Mouse (Mus musculus) intestine, postnatal 0 days (tissue): ENCODE measurements at regions not wholly inside any gene's neighbourhood (a gene's known extent, or its start where the extent isn't known, plus 50 kb on each side); places are given as distances from the start of the nearest gene placed in this dataset.

Experiments used
- ATAC-seq: fragments of 200-750 bp; cut with Nextera tagmentation; 2 replicates; pipeline ENCODE4 v1.8.0; 2017; ENCODE audit warnings: mild to moderate bottlenecking, moderate TSS enrichment, moderate library complexity
- H3K27ac ChIP-seq: fragments of 300-500 bp; sonication (generic); 2 replicates; pipeline ENCODE4 v1.5.1; 2014; ENCODE audit warnings: mild to moderate bottlenecking, low read depth, low read length, moderate library complexity
- H3K27me3 ChIP-seq: fragments of 300-500 bp; sonication (generic); replicated peaks from 2 replicates; pipeline ENCODE4 v1.6.1; 2014; ENCODE audit warnings: low read length, mixed read lengths; ENCODE audit not compliant: control insufficient read depth, insufficient read depth
- H3K36me3 ChIP-seq: fragments of 300-500 bp; sonication (generic); 2 replicates; pipeline ENCODE4 v1.6.1; 2014; ENCODE audit warnings: mild to moderate bottlenecking, moderate library complexity; ENCODE audit not compliant: control insufficient read depth, insufficient read depth
- H3K4me1 ChIP-seq: fragments of 300-500 bp; sonication (generic); replicated peaks from 2 replicates; pipeline ENCODE4 v1.6.1; 2014; ENCODE audit warnings: antibody characterized with exemption, low read length, mixed read lengths; ENCODE audit not compliant: control insufficient read depth, insufficient read depth
- H3K4me2 ChIP-seq: fragments of 300-500 bp; sonication (generic); replicated peaks from 2 replicates; pipeline ENCODE4 v1.6.1; 2014; ENCODE audit warnings: low read depth, mild to moderate bottlenecking, moderate library complexity
- H3K4me3 ChIP-seq: fragments of 300-500 bp; sonication (generic); 2 replicates; pipeline ENCODE4 v1.5.1; 2014; ENCODE audit warnings: low read depth, low read length
- H3K9ac ChIP-seq: fragments of 300-500 bp; sonication (generic); 2 replicates; pipeline ENCODE4 v1.6.1; 2014; ENCODE audit warnings: mild to moderate bottlenecking, low read depth, low read length
- H3K9me3 ChIP-seq: fragments of 300-500 bp; sonication (generic); 2 replicates; pipeline ENCODE4 v1.6.1; 2016; ENCODE audit warnings: mixed run types; ENCODE audit not compliant: control insufficient read depth
- CTCF ChIP-seq: sonication (generic); IDR thresholded peaks from 2 replicates; pipeline ENCODE4 v1.5.1; 2016; ENCODE audit warnings: low read depth, mild to moderate bottlenecking, control low read depth, antibody characterized with exemption, moderate library complexity
- WGBS: fragments of 180-500 bp; shearing (Covaris S2); extraction: QIAGEN DNeasy Blood & Tissue Kit; methylation state at CpG from one replicate; pipeline ENCODE4 v1.1.7; 2014; 5-methylcytosine and 5-hydroxymethylcytosine counted together

DNA sequence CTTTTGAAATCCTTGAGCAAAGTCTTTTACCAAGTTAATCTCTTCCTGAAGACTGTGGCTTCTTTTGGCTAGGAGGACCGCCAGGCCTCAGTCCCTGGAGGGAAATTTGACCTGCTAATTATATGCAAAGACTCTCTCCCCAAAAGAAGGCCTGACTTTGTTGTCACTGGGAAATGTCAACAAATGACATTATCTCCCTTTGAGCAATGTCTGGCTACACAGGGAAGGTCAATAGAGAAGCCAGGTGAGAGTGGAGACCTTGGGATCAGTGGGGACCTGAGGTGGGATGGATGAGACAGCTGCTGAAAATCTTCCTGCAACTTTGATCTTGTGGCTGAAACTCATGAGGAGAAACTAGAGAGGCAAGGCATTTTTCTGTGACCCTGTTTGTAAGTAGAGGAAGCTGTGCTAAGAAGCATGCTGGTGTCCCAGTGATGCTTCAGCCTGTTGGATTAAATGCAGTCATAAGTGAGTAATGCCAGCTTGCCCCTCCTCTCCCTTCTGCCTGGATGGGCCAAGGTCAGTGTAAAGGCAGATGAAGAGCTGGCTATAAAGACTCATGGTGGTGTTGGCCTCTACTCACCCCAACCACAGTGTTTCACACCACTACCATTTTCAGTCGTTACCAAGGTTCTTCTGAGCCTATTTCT, 121.9 kb downstream of the Prox1 start:
- Histone ChIP-seq H3K9ac (no peak overlapping the region), H3K4me2 (no peak overlapping the region), H3K4me1 (no peaks in the 10 kb centered on the region), H3K9me3 (0 out of 2 replicates have a peak, but pooled peaks cover 2% of the 10 kb centered on the region), H3K27me3 (no peaks in the 10 kb centered on the region), H3K4me3 (no peak overlapping the region), H3K36me3 (no peaks in the 10 kb centered on the region), H3K27ac (no peak overlapping the region)
- 70% methylated on average over 2 of the region's 2 CpGs for WGBS
- TF ChIP-seq CTCF, result no peak
- no peak for ATAC-seq

DNA sequence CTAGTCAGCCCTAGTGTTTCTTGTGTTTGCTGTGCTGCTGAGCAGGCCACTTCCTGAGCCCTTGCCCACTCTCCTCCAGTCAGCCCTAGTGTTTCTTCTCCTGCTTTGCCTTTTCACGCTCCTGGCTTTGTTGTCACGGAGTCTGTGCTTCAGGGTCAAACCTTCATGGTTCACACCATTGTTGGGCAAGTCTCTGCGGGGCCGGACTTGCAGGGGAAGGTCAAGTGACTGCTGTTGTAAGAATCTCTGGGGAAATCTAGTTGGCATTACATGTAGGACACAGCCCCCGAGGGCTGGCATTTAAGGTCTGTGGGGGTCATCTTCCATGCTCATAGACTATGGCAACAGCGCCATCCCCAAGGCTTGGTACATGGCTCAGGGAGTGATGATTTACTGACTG, 123.3 kb downstream of the Prox1 start:
- no peak for TF ChIP-seq CTCF
- no peak overlapping the region for H3K27ac ChIP-seq
- ATAC-seq, result no peak
- no peak overlapping the region for H3K9ac ChIP-seq
- 86% methylated on average over 6 of the region's 6 CpGs for WGBS
- no peak overlapping the region for H3K4me3 ChIP-seq
- H3K27me3 ChIP-seq, result no peaks in the 10 kb centered on the region
- no peaks in the 10 kb centered on the region for H3K4me1 ChIP-seq
- 0 out of 2 replicates have a peak, but pooled peaks cover 2% of the 10 kb centered on the region for H3K9me3 ChIP-seq
- no peaks in the 10 kb centered on the region for H3K36me3 ChIP-seq
- no peak overlapping the region for H3K4me2 ChIP-seq

DNA sequence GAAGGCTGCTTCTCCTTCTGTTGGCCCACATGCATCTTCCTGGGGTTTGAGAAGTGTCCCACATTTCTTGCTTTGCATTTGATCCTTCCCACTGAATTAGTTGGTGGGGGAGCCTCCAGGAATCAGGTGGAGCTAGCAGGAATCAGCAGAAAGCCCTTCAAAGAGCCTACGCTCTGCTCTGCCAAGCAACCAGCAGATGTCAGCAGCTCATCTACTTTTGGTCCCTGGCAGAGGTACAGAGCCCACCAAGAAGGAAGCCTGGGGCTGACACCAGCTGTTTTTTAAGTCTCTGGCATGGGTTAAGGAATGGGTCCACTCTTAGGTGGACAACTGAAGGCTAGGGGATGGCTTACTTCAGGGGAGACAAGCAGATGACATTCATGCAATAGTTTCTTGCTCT, 123.6 kb upstream of the Smyd2 start:
- no peak overlapping the region for H3K27ac ChIP-seq
- no peaks in the 10 kb centered on the region for H3K36me3 ChIP-seq
- 43% methylated on average over 1 of the region's 1 CpGs for WGBS
- H3K4me3 ChIP-seq, result no peak overlapping the region
- H3K27me3 ChIP-seq, result no peaks in the 10 kb centered on the region
- ATAC-seq, result no peak
- no peak overlapping the region for H3K4me2 ChIP-seq
- H3K9me3 ChIP-seq, result 0 out of 2 replicates have a peak, but pooled peaks cover 2% of the 10 kb centered on the region
- peak; percentile 81 for TF ChIP-seq CTCF
- no peaks in the 10 kb centered on the region for H3K4me1 ChIP-seq
- H3K9ac ChIP-seq, result no peak overlapping the region

DNA sequence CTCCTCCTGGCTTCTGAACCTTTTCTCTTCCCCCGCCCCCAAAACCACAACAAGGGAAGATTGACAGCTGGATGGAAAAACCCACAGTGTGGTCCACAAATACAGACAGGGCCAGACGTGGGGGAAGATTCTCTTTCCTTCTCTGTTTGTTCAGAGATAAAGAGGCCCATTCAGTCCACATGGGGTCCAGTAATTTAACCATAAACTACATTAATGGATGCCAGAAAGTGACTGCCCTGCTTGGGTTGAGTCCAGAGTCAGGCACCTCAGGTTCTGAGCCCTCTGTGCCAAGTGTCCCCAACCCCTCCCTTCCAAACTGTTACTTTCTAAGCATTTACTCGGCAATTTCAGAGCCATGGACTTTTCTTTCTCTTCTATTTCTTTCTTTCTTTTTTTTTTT, 121.9 kb upstream of the Smyd2 start:
- ATAC-seq, result no peak
- H3K4me1 ChIP-seq, result no peaks in the 10 kb centered on the region
- H3K36me3 ChIP-seq, result no peaks in the 10 kb centered on the region
- no peak overlapping the region for H3K4me3 ChIP-seq
- no peak overlapping the region for H3K4me2 ChIP-seq
- H3K27ac ChIP-seq, result no peak overlapping the region
- no peaks in the 10 kb centered on the region for H3K9me3 ChIP-seq
- no peaks in the 10 kb centered on the region for H3K27me3 ChIP-seq
- H3K9ac ChIP-seq, result no peak overlapping the region
- WGBS, result 40% methylated on average over 3 of the region's 3 CpGs
- no peak for TF ChIP-seq CTCF

DNA sequence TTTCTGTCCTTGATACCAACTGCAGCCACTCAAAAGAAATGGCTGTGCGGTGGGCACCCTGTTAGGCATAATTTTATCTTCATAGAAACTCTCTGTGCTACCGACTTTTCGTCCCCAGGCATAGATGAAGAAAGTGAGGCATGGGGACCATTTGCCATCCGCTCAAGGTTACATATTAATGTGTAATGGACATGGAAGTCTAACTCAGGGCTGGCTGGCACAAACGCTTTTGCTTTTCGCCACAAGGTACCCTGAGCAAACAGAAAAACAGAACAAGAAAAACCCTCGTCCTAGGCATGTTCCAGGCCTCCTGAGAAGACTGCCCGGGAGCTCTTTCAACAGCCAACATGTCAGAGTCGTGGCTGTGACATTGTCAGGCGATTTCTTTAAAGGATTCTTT, 121.0 kb upstream of the Smyd2 start:
- H3K27me3 ChIP-seq, result no peaks in the 10 kb centered on the region
- no peaks in the 10 kb centered on the region for H3K36me3 ChIP-seq
- H3K9ac ChIP-seq, result no peak overlapping the region
- no peaks in the 10 kb centered on the region for H3K4me1 ChIP-seq
- H3K27ac ChIP-seq, result no peak overlapping the region
- no peaks in the 10 kb centered on the region for H3K9me3 ChIP-seq
- no peak for TF ChIP-seq CTCF
- WGBS, result 86% methylated on average over 10 of the region's 10 CpGs
- no peak overlapping the region for H3K4me2 ChIP-seq
- no peak overlapping the region for H3K4me3 ChIP-seq
- ATAC-seq, result no peak

DNA sequence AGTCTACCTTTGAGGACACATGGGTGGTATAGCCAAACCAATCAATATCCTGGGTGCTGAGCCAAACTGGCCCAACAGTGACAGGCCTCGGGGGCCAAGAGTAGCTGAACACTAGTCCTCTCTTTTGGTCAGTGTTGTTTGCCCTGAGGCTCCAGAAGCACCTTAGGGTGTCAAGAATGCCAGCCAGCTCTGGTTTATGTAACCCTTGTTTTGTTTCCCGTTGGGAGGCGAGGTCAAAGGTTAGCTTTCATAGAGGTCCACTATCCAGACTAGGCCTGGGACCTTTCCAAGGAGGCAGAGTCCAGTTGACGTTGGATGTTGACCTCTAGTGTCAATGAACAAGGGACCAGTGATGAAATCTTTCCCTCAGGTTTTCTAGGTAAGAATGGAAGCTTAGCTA, 120.0 kb upstream of the Smyd2 start:
- no peak overlapping the region for H3K4me3 ChIP-seq
- TF ChIP-seq CTCF, result no peak
- peak; percentile 62 for ATAC-seq

More for the DNA sequence above, 120.0 kb upstream of the Smyd2 start:
- H3K4me2 ChIP-seq, result no peak overlapping the region
- WGBS, result 61% methylated on average over 4 of the region's 4 CpGs
- H3K9me3 ChIP-seq, result no peaks in the 10 kb centered on the region
- H3K27ac ChIP-seq, result no peak overlapping the region
- no peaks in the 10 kb centered on the region for H3K4me1 ChIP-seq
- H3K36me3 ChIP-seq, result no peaks in the 10 kb centered on the region
- H3K9ac ChIP-seq, result no peak overlapping the region
- no peaks in the 10 kb centered on the region for H3K27me3 ChIP-seq
